Mouse (Mus musculus) mammary gland, adult 2 months (tissue): Measurements from ENCODE around the gene Gm45716. TPM values are rescaled to one million over a fixed set of nuclear protein-coding genes. Genes with fewer than 3 reads are reported as not detected.

Experiments used
- polyA plus RNA-seq: library from polyadenylated mRNA; depleted of rRNA; stranded (reverse); fragments of >200 nt; gene quantifications from 2 replicates; pipeline ENCODE4 v1.2.3, GENCODE M21; 2012; ENCODE audit warnings: low replicate concordance; rRNA removed

Gene Gm45716
- polyA plus RNA-seq: 8.3 and 14.8 TPM in 2 replicates

GRCm38 (mm10) chr11:90187441-90187840, at the start of gene Gm45716:
Gm45716 (plus strand) TSS chr11:90187683.

GRCm38 (mm10) chr11:90249025-90249650, 61.7 kb downstream of the Gm45716 start, which contains the start of gene Mmd:
Mmd (plus strand) TSS chr11:90249456.

Other genes starting within 250 kb of the Gm45716 start
- 1.8 and 2.7 TPM in 2 replicates for gene Pctp, start 184.8 kb upstream of the Gm45716 start, polyA plus RNA-seq
- gene Tmem100, start 157.3 kb upstream of the Gm45716 start, polyA plus RNA-seq: 7.2 and 12.6 TPM in 2 replicates
- 233 and 296 TPM in 2 replicates for gene Mmd, start 61.8 kb downstream of the Gm45716 start, polyA plus RNA-seq
- gene Hlf, start 203.2 kb downstream of the Gm45716 start, polyA plus RNA-seq: 7.7 and 11.9 TPM in 2 replicates